Mouse (Mus musculus): ENCODE measurements around the gene Clec12a.
"Not testable (repeated sequence)": the region's sequence is repeated elsewhere in the genome, so short reads cannot be mapped to it uniquely, and the experiment has no call there.

Clec12a gene

DNA sequence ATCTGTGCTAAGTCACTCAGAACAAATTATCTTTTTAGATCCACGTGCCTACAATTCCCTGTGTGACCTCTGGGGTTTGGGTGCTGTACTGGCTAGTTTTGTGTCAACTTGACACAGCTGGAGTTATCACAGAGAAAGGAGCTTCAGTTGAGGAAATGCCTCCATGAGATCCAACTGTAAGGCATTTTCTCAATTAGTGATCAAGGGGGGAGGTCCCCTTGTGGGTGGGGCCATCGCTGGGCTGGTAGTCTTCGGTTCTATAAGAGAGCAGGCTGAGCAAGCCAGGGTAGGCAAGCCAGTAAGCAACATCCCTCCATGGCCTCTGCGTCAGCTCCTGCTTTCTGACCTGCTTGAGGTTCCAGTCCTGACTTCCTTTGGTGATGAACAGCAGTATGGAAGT, at the start of gene Clec12a:
Gene Clec12a, plus strand, starts transcription at position 301 of the 400 bp plus-strand sequence.
- DNase-seq, result not testable (repeated sequence)

DNA sequence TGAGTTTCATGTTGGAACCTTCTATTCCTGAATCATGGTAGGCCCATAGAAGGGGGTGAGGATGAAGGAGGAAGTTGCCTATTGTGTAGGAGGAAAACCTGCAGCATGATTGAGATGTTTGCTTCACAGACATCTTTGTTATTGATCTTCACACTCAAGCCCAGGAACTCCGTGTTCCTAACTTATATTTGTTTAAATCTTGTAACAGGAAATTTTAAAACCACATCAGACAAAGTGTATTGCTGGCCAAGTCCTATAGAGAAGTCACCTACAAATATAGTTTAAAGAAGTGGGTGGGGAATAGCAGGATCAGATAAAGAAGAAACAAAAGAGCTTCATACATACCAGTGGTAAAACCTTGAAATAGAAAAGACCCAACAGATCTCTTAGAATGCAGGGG, 38.3 kb upstream of the Clec12a start:
- DNase-seq, result no peak

DNA sequence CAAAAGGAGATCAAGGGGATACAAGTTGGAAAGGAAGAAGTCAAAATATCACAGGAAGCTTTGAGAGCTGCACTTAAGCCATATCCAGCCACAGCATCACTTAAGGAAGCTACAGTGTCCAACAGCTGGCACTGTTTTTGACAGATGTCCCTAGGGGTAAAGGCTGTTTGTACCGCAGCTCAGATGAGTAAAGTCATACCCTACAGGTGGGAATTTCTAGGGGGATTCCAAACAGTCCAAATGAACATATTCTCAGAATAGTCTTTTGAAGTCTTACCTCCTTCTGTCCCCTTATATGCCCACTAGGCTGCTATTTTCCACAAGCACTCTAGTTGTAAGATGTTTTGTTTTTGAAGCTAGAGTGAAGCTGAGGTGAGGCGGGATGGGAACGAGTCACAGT, 30.0 kb upstream of the Clec12a start:
- no peak for DNase-seq

DNA sequence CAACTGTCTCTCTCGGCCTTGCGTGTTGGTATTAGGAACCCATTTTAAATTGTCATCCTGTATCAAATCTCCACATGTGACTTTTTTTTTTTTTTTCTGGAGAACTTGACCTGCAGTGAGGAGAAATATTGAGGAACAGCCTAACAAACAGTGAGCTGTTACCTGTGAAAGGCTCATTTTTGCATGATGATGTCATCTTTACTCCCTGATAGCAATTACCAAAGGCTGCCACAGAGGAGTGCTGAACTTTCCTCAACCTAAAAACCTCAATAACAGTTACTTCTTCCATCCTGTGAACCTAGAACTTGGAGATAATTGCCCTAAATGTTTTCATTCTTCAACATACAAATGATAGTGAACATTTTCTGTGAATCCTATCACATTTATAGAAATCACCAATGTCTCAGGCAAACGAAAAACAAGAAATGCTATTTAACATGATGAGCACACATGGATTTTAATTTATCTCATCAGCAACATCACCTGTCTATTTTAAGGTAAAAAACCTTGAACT, 27.8 kb upstream of the Clec12a start:
- DNase-seq, result no peak

DNA sequence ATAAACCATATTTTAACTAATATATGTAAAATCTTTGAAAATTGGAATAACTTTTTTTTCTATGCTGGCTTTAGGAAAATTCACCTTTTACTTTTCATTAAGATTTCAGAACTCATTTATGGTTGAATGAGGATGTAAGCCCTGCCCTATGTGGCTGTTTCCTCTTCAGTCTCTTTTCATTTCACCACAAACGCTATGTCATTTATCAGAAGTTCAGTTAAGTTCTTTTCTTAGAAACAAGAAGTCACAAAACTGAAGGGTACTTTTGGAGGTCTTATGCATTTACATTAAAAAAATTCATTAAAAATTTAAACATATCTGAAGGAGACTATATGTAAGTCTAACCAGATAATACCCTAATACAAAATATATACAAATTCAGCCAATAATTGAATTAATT, 26.8 kb upstream of the Clec12a start:
- no peak for DNase-seq

DNA sequence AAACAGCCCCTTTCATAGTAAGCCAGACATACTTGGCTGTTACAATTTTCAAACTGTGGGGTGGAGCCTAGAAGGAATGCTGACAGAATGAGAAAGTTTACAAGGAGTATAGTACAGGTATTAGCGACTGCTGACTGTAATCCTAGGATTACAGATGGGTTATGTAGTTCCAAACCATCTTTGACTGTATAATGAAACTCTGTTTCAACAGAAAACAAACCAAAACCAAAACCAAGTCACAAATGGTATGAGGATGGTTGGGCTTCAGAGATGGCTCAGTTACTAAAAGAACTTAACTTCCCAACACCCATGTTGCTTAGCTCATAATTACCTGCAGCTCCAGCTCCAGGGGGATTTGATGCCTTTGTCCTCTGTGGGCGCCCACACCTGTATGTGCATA, 26.0 kb upstream of the Clec12a start:
- no peak for DNase-seq

DNA sequence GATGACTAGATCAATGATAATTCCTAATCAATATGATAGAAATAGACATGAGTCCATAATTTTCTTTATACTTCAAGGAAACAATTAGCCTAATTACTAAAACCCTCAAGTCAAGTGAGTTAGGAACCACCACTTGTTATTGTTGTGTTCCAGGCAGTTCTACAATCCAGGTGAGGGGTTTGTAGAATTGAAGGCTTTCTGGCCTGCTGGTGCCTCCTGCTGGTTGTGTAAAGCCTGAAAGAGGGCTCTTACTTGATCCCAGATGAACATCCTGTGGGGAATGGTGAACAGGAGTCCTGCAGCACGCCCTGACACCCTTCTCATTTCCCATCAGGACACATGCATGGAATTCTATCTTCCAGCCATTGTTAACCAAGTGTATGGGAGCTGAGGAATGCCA, 24.1 kb upstream of the Clec12a start:
- no peak for DNase-seq

DNA sequence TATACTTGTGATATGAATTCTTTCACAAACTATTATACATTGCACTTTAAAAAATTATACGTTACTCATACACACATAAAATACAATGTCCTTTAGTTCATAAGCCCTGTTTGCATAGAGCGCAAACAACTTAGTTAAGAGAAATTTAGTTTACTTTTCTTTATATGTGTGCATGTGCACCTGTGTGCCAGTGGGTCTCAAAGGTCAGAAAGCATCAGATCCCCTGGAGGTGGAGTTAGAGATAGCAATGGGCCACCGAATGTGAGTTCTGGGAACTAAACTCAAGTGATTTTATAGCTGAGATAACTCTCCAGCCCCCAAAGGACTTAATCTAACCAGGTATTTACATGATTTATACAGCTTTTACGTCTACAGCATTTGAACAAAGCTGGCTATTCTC, 23.2 kb upstream of the Clec12a start:
- no peak for DNase-seq

DNA sequence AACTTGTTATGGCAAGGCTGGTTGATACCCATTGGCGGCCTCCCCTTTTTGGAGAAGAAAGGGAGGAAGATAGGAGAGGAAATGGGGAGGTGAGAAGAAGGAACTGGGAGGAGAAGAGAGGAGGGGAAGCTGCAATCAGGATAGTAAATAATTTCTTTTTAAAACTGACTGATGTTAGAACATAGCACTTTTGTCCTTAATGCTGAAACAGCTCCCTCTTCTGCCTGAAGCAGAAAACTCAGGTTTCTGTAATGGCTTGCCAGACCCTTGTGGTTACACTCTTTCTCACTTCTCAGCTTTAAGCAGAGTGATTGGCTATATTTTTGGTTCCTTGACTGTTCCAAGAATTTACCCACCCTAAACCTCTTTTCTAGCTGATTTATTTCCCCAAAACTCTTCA, 16.5 kb upstream of the Clec12a start:
- DNase-seq, result no peak

DNA sequence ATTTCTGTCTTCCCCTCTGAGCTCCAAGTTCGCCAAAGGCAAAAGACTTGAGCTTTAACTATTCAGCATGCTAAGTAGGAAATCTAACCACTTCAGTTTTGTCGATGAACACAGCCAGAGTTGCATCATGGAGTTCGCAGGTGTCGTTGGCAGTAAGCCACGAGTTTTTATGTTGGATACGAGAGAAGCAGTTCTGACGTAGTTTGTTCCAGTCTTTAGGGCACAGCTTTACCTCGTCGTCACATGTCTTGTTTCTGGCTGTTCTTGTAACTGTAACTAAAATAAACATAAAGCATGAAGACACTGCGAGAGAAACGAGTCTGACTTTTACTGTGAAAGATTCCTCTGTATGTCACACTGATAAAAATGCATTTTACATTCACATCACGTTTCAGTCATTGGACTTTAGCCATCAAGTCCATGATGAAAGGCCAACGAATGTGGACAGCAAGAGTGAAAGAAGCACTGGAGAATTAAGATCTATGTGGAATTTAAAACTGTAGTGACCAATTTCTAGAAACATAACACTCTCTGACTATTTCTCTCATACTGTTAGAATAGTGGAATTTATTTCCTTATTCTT, 15.8 kb upstream of the Clec12a start:
- no peak for DNase-seq

DNA sequence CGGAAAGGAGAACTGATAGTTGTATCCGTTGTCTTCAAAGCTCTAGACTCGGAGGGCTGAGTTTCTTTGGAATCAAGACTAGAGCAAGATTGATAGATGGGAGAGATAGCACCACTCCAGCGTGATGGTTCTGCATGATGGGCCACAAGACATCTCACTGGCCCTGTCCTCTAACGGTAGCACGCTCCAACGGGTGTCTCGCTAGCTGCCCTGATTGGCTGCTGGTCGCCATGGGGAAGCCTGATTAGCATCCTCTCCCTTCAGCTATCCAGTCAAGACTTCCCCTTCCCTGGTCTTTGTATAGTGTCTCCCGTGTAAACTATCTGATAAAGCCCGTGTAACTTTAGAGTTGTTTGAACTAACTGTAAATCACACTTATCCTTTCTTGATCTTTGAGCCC, 10.9 kb upstream of the Clec12a start, which contains the start of gene 4922502D21Rik:
Gene 4922502D21Rik, minus strand, starts transcription at position 187 of the 400 bp plus-strand sequence.
- no peak for DNase-seq

DNA sequence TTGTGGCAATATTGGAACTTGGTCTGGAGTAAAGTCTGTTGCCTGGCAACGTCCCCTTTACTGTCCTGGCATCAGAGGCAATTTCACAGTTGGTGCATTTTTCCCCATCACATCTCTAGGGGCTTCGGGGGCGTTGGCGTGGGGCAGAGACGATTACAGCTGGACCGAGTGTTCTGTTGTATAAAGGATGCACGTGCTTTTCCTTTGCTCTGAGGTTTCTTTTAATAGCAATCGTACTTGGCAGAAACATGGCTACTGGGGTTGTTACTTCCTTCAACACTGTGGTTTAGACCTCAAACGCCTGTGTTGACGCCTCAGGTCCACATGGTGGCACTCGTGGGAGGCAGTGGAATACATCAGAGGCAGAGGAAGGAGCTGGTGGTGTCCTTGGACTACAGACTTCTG, 8.8 kb upstream of the Clec12a start:
- peak; percentile 16 to 45 for DNase-seq

DNA sequence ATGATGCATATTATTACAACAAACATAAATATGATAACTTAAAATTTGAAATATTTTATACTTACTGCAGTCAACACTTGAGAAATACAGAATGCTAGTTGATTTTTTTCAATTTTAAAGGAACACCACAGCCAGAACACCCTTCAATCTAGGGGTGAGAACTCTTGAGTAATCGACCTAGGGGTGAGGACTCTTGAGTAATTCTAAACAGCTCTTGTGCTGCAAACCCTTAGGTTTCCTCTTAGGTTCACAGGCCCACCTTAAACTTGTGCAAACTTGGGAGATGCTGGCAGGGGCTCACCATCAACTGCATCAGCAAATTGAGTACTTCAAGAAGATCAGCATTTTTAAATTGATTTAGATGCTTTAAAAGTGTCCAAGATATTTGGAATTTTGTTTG, 4.7 kb upstream of the Clec12a start:
- DNase-seq, result no peak

DNA sequence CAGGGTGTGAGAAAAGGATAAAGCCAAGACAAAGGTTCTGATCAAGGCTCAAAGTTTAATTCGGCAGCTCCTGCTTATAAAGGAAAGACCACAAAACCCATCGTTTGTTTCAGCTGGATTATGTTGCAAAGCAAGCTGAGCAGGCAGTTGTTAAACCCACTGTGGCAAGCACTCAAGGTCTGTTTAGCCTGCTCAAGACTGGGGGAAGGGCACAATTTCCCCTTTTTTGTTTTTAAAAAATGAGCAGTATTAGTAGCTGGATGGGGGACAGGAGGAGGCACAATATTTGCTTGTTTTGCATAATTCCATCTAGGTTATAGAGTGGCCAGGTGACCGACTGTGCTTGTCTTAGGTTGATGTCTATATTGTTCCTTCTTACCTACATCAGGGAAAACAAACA, 1.9 kb downstream of the Clec12a start:
- DNase-seq, result no peak

DNA sequence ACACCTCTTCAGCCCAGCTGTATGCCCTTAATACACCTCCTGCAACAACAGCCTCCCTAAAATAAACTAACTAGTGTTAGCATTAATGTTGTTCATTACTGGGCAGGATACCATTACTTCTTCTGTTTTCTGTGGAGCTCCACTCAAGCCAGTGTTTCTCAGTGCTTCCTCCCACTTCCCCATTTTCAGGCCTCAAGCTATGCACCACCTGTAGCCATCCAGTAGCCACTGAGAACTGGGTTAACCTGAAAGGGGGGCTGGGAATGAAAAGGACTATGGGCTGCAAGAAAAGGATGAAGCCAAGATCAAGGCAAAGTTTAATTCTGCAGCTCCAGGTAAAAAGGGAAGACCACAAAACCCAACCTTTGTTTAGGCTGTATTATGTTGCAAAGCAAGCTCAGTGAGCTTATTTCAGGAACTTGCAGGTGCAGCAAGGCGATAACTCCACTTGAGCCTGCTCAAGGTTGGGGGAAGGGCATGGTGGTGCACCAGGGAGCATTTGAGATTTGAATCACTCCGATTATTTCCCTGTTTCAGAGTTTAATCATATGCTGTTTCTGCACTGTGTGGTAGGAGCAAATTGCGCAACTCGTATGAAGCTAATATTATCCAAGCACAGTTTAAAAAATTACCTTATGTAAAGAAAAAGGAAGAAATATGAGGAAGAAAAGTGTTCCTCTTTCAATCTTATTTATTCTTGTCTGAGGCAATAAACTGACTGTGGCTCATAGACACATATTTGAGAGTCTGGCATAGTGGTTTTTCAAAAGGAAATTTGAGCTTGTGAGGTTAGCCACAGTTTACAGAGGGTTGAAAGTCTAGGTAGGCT, 7.2 kb downstream of the Clec12a start:
- peak; percentile 13 to 20 for DNase-seq

DNA sequence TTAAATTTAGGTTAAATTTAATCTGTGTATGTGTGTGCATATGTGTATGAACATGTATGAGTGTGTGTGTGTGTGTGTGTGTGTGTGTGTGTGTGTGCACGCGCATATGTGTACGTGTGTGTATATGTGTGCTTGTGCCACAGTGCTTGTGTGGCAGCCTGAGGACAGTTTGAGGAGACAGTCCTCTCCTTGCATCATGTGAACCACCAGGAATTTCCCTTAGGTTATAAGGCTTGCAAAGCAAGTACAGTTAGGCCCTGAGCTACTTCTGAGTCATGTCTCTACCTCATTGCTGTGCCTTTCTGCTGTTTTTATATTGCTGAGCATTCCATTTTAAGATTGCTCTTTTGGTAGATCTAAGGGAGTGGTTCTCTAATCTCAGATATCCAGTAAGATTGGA, 8.6 kb downstream of the Clec12a start:
- no peak for DNase-seq

DNA sequence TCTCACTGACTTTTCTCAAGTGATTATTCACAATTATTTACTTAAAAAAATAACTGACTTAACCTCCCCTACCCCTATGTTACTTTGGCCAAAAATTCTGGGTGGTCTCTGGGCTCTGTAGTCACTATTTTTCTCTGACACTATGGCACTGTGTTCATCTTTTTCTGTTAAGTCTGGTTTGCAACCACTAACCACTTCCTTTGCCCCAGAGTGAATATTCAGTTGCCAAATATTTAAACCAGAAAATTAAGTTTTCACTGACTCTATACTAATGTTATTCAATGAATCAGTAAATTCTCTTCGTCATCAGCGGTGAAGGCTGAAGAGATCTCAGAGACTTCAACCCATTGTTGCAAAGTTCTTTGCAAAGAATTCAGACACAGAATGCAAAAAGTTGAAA, 13.3 kb downstream of the Clec12a start:
- DNase-seq, result no peak

DNA sequence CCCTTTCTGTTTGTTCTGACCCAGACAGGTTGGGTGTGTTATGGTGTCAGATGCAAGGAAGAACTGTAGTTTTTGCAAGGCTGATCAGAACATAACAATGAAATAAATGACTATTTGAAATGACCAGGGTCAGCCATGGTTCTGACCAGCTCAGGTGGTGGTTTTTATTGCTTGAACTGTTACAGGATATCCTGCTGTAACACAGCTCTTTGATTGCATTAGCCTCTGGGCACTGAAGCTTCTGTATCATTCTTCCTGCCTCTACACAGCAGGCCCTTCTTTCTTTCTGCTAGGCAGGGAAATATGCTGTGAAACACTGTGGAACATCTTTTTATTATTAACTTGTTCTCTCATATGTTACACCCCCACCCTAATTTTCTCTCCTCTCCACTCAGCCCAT, 13.9 kb downstream of the Clec12a start:
- no peak for DNase-seq

DNA sequence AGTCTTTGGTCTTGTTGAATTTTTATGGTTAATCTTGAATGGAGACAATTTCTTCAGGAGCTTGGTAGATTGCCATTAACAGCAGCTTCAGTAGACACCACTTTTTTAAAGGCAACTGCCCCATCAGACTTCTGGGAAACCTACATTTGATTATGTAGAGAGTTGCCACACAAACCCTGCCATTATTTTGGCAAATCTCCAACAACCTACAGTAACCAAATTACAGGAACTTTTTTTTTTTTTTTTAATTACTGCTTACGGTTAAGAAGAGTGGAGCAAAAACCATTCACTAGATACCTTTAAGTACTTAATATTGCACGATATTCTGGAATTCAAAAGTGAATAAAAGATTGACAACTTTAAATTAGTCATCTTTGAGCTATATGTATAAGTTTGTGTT, 17.0 kb downstream of the Clec12a start:
- DNase-seq, result no peak

DNA sequence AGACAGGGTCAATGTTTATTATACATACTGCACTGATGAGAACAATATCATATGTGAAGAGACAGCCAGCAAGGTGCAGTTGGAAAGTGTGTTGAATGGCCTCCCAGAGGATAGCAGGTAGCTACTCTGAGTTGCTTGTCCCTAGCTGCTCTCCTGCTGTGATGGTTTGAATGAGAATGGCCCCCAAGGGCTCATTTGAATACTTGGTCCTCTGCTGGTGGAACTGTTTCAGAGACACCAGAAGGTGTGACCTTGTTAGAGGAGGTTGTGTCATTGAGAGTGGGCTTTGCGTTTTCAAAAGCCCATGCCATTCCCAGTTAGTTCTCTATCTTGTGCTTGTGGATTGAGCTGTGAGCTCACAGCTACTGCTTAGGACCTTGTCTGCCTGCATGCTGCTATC, 21.5 kb downstream of the Clec12a start:
- DNase-seq, result no peak

DNA sequence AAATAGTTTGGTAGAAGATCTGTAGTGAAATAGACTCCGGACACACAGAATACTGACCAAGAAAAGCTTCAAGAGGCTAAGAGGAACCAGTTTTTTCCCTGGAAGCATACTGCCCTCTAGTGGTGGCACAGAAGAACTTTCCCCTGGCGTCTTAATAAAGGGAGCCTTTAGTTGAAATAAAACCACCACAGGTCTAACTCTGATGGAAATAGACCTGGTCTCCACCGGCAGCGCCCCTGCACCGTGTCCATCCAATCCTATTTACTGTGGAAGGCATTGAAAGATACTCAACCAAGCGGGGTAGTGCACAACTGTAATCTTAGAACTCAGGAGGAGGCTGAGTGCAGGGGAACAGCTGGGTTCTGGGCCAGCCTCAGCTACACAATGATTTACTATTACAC, 23.5 kb downstream of the Clec12a start:
- DNase-seq, result peak in 1 of 2 experiments; percentile 31

DNA sequence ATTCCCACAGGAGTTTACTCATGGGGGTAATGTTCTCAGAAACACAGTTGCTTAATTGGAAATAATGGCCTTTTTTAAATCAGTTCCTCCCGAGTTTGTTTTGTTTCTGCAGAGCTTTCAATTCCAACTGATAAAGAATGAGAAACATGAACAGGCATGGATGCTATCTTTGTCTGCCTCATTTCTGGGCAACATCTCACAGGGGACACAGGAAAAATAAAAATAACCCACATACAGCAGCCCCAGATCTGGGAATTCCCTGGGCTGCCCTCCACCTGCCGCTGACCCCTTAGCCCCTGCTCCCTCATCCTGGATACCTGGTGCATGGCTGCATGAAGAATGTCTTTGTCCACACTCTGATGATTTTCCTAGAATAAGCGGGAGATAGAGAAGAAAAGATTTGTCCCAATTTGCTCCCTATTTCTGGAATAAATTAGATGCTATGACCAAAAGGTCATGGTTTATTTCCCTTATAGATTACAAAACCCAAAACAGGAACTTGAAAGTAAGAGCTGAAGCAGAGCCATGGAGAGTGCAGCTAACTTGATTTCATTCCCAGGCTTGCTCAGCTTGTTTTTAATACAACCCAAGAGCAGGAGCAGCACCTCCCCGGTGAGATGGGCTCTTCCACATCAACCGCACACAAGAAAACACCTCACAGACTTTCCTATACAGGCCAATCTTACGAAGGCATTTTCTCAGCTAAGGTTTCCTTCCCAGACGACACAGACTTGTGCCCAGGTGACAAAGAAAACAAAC, 27.1 kb downstream of the Clec12a start:
- DNase-seq, result no peak

DNA sequence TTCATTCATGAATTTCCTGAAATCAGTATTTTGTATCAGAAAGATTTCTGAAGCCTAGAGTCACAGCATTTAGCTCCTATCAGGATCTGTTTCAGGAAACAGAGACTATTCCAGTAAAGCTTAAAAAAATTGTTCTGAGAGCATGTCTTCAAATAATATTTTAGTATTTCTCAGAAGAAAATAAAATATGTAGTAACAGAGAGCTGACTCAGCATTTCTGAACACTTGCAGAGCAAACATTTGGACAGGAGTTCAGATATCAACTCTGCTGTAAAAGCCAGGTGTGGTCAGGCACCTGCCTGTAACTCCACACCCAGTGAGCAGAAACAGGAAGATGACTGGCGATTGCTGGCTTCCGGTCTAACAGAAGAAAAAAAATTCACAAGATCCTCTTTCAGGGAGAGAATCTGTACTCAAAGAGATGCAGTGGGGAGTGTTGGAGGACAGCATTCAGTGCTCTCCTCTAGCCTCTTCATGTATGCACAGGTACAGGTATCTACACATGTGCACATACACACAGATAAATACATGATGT, 32.5 kb downstream of the Clec12a start:
- DNase-seq, result no peak
